Mouse (Mus musculus) thymus, adult 2 months (tissue): Measurements from ENCODE around the gene Acap2. TPM values are rescaled to one million over a fixed set of nuclear protein-coding genes. Genes with fewer than 3 reads are reported as not detected.

ENCODE experiments used
- DNase-seq: peaks from one replicate; pipeline ENCODE4 v3.0.0; 2021
- H3K27ac ChIP-seq: fragments of 200-500 bp; 2 replicates; pipeline ENCODE4 v1.5.1; 2012; ENCODE audit warnings: low read length, control low read depth; ENCODE audit not compliant: control insufficient read depth, insufficient read depth
- H3K27me3 ChIP-seq: fragments of 200-500 bp; 2 replicates; pipeline ENCODE4 v1.6.1; 2012; ENCODE audit warnings: mild to moderate bottlenecking, low read length, moderate library complexity, mixed read lengths; ENCODE audit not compliant: control insufficient read depth, insufficient read depth
- H3K36me3 ChIP-seq: fragments of 200-500 bp; 2 replicates; pipeline ENCODE4 v1.6.1; 2012; ENCODE audit warnings: mild to moderate bottlenecking, low read length, moderate library complexity; ENCODE audit not compliant: control insufficient read depth, insufficient read depth
- H3K4me1 ChIP-seq: fragments of 200-500 bp; replicated peaks from 2 replicates; pipeline ENCODE4 v1.6.1; 2012; ENCODE audit warnings: low read length; ENCODE audit not compliant: control insufficient read depth, insufficient read depth
- H3K4me3 ChIP-seq: fragments of 200-500 bp; 2 replicates; pipeline ENCODE4 v1.5.1; 2012; ENCODE audit warnings: mild to moderate bottlenecking, low read length, control low read depth, moderate library complexity; ENCODE audit not compliant: control insufficient read depth, insufficient read depth
- CTCF ChIP-seq: fragments of 200-500 bp; IDR thresholded peaks from 2 replicates; pipeline ENCODE4 v1.5.1; 2012; ENCODE audit warnings: mild to moderate bottlenecking, control low read depth, low read length, moderate library complexity, borderline replicate concordance; ENCODE audit not compliant: control insufficient read depth, poor library complexity, insufficient read depth; ENCODE audit errors: extremely low read depth
- POLR2A ChIP-seq: fragments of 200-500 bp; IDR thresholded peaks from 2 replicates; pipeline ENCODE4 v1.6.1; 2012; ENCODE audit warnings: mild to moderate bottlenecking, low read length, control low read depth, moderate library complexity; ENCODE audit not compliant: control insufficient read depth, poor library complexity, insufficient read depth; ENCODE audit errors: extremely low read depth
- WGBS: fragments of 180-500 bp; shearing (Covaris S2); methylation state at CpG from one replicate; pipeline ENCODE4 v1.1.7; 2018; 5-methylcytosine and 5-hydroxymethylcytosine counted together
- polyA plus RNA-seq: library from polyadenylated mRNA; depleted of rRNA; stranded (reverse); fragments of >200 nt; gene quantifications from 2 replicates; pipeline ENCODE4 v1.2.3, GENCODE M21; 2012

Gene Acap2
- polyA plus RNA-seq, 1 experiment = 25.5 TPM

DNA sequence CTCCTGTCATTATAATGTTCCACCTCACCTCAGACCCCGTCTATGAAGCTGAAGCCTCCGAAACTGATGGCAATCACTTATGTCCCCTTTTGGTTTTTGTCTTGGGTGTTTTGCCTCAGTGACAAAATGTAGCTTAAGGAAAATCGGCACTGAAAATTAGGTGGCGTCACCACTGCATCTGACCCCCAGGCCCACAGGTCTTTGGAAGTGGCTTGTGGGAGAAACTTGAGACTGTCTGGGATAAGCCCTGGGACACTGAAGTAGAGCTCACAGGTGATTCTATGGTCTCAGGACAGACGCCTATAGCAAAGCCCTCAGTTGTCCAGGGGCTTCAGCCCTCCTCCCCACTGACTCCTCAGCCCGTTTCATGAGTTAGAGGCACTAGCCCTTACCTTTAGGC is 129.3 kb downstream of the Acap2 start:
- 96% methylated on average over 6 of the region's 6 CpGs for WGBS
- Histone ChIP-seq H3K36me3 (no peaks in the 10 kb centered on the region), H3K27me3 (no peaks in the 10 kb centered on the region), H3K27ac (no peak overlapping the region), H3K4me1 (peaks cover 27% of the 10 kb centered on the region), H3K4me3 (no peak overlapping the region)
- TF ChIP-seq CTCF (no peak), POLR2A (no peak)
- DNase-seq = no peak

DNA sequence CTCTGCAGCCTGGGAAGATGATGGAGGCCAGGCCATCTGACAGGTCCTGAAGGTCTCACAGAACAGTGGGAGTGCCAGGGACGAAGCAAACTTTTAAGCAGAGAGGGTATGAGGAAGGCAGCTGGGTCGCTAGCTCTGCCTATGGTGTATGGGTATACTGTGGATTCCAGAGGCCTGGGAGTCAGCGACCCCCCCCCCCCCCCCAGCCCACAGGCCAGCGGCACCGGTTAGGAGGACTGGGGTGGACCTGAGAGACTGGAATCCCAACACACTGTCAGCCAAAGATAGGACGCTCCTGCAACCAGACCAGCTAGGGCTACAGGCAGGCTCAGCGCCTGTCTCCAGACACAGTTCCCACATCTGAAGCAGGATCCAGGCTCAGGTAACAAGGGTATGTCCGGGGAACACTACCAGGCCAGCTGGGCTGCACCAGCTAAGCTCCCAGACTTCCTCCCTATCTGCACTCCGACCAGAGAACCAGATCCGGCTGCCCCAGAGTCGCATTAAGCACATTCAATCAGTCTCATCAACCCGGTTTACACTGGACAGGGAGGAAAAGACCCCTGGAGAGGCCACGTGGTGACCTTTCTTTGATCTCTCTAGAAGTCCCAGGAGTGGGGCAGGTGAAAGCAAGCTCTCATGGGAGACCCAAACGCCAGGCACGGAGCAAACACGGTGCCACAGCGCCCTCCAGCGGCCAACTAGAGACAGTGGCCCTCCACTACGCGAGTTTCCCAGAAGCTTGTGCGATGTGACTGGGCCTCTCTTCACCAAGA is 130.5 kb downstream of the Acap2 start:
- peaks cover 30% of the 10 kb centered on the region for H3K4me1 ChIP-seq
- 25% methylated on average over 21 of the region's 21 CpGs for WGBS
- no peak overlapping the region for H3K27ac ChIP-seq

DNA sequence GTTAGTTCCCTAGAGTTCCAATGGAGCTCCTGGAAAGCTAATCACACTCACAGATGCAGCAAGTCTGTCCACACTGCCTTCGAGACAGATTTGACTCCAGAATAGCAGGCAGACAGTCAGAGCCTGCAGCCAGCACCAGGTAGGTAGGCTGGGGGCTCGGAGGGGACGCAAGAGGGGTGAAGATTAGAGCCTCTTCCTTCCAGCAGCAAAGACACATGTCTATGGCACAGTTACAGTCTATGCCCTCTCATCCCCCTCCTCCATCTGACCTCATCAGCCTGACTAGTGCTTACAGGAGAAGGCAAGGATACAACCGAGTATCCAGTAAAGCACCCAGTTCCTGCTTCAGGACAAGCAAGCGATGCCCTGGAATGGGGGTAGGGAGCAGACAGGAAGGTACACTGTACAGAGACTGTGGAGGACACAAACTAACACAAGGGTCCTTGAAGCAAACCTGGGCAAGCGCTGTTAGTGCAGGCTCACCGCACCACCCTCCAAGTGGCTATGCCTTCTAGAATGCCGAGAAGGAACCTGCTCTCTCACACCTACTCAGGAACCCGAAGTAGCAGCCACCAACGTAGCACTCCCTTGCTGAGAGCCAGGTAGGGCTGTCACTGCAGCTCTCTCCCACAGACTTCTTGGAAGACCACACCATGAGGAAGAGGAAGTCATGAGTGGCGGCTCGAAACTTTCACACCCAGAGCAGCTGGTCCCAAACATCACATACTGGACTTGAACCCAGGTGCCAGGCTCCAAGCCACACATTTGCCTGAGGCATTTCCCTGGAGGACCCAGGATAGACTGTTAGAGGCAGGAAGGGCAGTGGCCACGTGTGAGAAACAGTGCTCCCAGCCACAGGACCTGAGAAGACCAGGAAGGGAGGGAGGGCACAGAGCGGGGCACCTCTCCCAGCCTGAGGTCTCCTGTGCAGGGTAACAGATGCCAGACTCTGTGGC is 131.6 kb downstream of the Acap2 start:
- no peak for TF ChIP-seq CTCF
- no peak for TF ChIP-seq POLR2A
- WGBS = 57% methylated on average over 14 of the region's 14 CpGs

More for the DNA sequence above, 130.5 kb downstream of the Acap2 start:
- Histone ChIP-seq H3K27me3 (no peaks in the 10 kb centered on the region), H3K4me3 (no peak overlapping the region; the same call in 1 of the 2 replicates), H3K36me3 (no peaks in the 10 kb centered on the region)
- TF ChIP-seq CTCF = peak; percentile 94
- TF ChIP-seq POLR2A = no peak
- peak; percentile 78 for DNase-seq

DNA sequence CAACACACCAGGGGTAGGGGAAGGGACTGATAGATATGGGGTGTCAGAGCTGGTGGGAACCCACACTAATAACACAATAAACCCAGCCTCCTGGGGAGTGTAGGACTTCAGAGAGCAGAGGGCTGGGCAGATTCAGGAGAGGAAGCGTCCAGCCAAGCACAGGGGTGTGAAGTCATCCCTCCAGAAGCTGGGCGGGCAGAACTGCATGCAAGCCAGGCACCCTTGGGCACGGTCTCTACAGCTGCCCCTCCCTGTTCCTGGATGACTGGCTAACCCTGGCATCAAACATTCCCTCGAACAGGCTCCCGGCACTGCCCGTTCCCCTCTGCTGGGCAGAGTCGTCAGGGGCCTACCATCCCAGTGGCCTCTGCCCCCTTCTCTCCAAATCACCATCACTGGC is 132.8 kb downstream of the Acap2 start:
- 95% methylated on average over 7 of the region's 7 CpGs for WGBS
- Histone ChIP-seq H3K36me3 (no peaks in the 10 kb centered on the region), H3K4me1 (peaks cover 22% of the 10 kb centered on the region), H3K4me3 (no peak overlapping the region), H3K27me3 (no peaks in the 10 kb centered on the region), H3K27ac (no peak overlapping the region)
- no peak for TF ChIP-seq CTCF
- no peak for DNase-seq

More for the DNA sequence above, 131.6 kb downstream of the Acap2 start:
- no peak for DNase-seq
- Histone ChIP-seq H3K36me3 (no peaks in the 10 kb centered on the region), H3K27me3 (no peaks in the 10 kb centered on the region), H3K4me1 (peaks cover 24% of the 10 kb centered on the region), H3K4me3 (no peak overlapping the region), H3K27ac (no peak overlapping the region)

DNA sequence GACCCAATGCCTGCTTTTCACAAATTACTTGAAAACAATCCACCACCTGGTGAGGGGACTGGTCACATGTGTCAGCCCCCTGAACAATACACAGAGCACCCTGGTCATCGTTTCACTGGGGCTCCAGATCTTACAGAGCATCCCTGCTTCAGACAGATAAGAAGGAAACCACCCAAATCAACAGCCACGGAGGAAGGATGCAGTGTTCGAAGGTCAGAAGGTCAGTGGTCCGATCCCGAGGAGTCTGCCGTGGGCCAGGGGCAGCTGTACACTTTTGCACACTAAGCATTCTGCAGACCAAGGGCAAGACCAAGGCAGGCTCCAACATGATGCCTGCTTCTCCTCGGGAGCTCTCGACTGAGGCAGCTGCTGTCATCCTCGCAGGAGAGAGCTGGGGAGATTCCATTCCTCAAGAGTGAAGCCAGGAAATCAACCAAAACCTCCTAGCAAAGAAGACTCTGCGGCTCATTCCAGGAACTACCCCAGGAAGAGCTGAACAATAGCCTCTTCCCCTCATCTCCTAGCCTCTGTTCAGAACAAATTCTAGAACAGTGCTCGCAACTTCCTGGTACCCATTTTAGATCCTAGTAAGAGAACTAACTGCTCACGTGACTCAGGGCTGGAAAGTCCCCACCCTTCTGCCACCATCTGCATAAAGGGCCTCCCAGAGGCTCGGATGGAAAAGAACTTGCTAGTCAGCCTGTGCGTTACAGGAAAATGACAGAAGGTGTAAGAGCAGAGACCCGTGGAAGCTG is 134.5 kb downstream of the Acap2 start:
- DNase-seq = peak; percentile 29
- Histone ChIP-seq H3K27me3 (no peaks in the 10 kb centered on the region), H3K4me3 (peak overlapping the region; percentile 4), H3K36me3 (no peaks in the 10 kb centered on the region), H3K4me1 (peaks cover 22% of the 10 kb centered on the region), H3K27ac (peak overlapping the region; percentile 50; the same call in 1 of the 2 replicates)
- 20% methylated on average over 15 of the region's 15 CpGs for WGBS
- no peak for TF ChIP-seq CTCF
- TF ChIP-seq POLR2A = no peak

DNA sequence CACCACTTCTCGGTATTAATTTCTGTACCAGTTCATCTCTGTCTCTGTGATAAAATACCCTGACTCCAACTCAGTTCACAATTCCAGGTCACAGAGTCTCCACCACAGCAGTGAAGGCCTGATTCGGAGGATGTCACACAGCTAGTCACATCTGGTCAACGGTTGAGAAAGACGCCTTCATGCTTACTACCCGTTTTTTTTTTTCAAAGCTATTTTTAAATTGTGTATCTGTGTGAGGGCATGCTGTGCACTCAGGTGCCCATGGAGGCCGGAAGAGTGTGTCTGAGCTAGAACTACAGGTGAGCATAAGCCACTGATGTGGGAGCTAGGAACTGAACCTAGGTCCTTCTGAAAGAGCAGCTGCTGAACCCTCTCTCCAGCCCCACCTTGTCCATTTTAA is 136.3 kb downstream of the Acap2 start:
- Histone ChIP-seq H3K27ac (no peak overlapping the region), H3K27me3 (no peaks in the 10 kb centered on the region), H3K4me1 (peaks cover 16% of the 10 kb centered on the region), H3K36me3 (no peaks in the 10 kb centered on the region), H3K4me3 (no peak overlapping the region)
- no peak for DNase-seq
- TF ChIP-seq CTCF (no peak), POLR2A (no peak)
- 70% methylated on average over 6 of the region's 6 CpGs for WGBS
